Mouse (Mus musculus) mesoderm, embryonic 11.5 days (tissue): ENCODE data around the gene Abcf1.
"Not testable (repeated sequence)": the region's sequence is repeated elsewhere in the genome, so short reads cannot be mapped to it uniquely, and the experiment has no call there.

Experiments
- DNase-seq: peaks from one replicate; pipeline ENCODE4 v3.0.0-alpha.2; 2012; ENCODE audit warnings: low read depth, low spot score

The Abcf1 gene

GRCm38 (mm10) chr17:35969418-35970389 is at the start of gene Abcf1:
Abcf1 (minus strand) TSS chr17:35969761.
- peak; percentile 98 for DNase-seq

- no peak for DNase-seq
Measured at GRCm38 (mm10) chr17:36018979-36019378, 49.4 kb upstream of the Abcf1 start.

- no peak for DNase-seq
Measured at GRCm38 (mm10) chr17:36017046-36017445, 47.5 kb upstream of the Abcf1 start.

- DNase-seq = no peak
Measured at GRCm38 (mm10) chr17:36014977-36015376, 45.4 kb upstream of the Abcf1 start.

GRCm38 (mm10) chr17:36004409-36004808 is 34.8 kb upstream of the Abcf1 start:
- not testable (repeated sequence) for DNase-seq

GRCm38 (mm10) chr17:36003331-36003730 is 33.8 kb upstream of the Abcf1 start:
- DNase-seq = no peak

- no peak for DNase-seq
Measured at GRCm38 (mm10) chr17:36001966-36002365, 32.4 kb upstream of the Abcf1 start.

GRCm38 (mm10) chr17:36001121-36001897 is 31.7 kb upstream of the Abcf1 start:
- no peak for DNase-seq

GRCm38 (mm10) chr17:36000349-36000748 is 30.8 kb upstream of the Abcf1 start:
- DNase-seq = no peak

GRCm38 (mm10) chr17:35999356-35999755 is 29.8 kb upstream of the Abcf1 start:
- no peak for DNase-seq

GRCm38 (mm10) chr17:35998545-35999305 is 29.2 kb upstream of the Abcf1 start:
- DNase-seq = no peak

- DNase-seq = no peak
Measured at GRCm38 (mm10) chr17:35997713-35998510, 28.4 kb upstream of the Abcf1 start.

GRCm38 (mm10) chr17:35996949-35997348 is 27.4 kb upstream of the Abcf1 start:
- peak; percentile 96 for DNase-seq

- DNase-seq = no peak
Measured at GRCm38 (mm10) chr17:35994879-35995240, 25.3 kb upstream of the Abcf1 start.

GRCm38 (mm10) chr17:35994175-35994878 is 24.8 kb upstream of the Abcf1 start:
- DNase-seq = peak; percentile 87

GRCm38 (mm10) chr17:35993675-35994074 is 24.1 kb upstream of the Abcf1 start:
- DNase-seq = peak; percentile 91

GRCm38 (mm10) chr17:35991781-35992180 is 22.2 kb upstream of the Abcf1 start:
- no peak for DNase-seq

GRCm38 (mm10) chr17:35981776-35982175 is 12.2 kb upstream of the Abcf1 start:
- no peak for DNase-seq

- DNase-seq = peak; percentile 37
Measured at GRCm38 (mm10) chr17:35980363-35980754, 10.8 kb upstream of the Abcf1 start.
